Mouse (Mus musculus): ENCODE data around the gene Emb. TPM values are rescaled to one million over a fixed set of nuclear protein-coding genes. Genes with fewer than 3 reads are reported as not detected.
"Not testable (repeated sequence)": the region's sequence is repeated elsewhere in the genome, so short reads cannot be mapped to it uniquely, and the experiment has no call there.

Gene Emb
- total RNA-seq (2017): 409 and 421 TPM in 2 replicates

DNA sequence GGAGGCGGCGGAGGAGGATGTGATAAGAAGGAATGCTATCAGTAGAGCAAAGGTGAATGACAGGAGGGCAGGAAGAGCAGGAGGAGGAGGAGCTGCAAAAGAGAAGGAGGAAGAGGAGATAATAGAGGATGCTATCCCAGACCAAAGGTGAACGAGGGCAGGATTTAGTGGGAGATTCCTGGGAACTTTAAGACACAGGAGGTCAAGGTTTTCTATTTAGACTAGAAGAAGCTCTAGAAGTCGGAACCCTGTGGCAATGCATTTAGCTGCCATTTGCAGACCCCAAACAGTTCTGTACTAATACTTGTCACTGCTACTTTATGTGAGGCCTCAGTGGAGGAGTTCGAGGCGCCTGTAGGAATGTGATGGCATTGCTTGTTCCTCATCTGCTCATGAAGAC lies at the start of gene Emb:
Gene Emb (plus strand): TSS at position 301 of the 400 bp plus-strand sequence.
- no peak for ATAC-seq (ENCODE audit: extremely low read depth, insufficient number of reproducible peaks, low FRiP score, poor library complexity, severe bottlenecking)

- ATAC-seq (ENCODE audit: extremely low read depth, insufficient number of reproducible peaks, low FRiP score, poor library complexity, severe bottlenecking): no peak
Observed at GRCm38 (mm10) chr13:117163906-117164305, 44.4 kb upstream of the Emb start.

DNA sequence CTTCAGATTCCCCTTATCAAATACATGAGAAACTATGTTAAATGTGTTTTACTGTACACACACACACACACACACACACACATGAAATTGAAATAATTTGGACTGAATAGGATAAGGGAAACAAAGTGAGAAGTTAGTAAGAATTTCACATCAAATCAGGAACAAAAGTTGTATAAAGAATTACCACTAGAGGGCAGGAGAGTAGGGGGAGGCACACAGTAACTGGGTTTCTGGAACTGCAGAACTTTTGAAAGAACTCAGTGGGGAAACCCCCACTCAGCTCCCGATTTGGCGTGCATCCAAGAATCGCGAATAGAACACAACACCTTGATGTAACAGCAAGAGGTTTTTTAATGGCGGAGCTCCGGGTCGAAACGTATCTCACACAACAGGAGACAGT lies 43.3 kb upstream of the Emb start:
- peak; percentile 55; the same call in 1 of the 2 replicates for ATAC-seq (ENCODE audit: extremely low read depth, insufficient number of reproducible peaks, low FRiP score, poor library complexity, severe bottlenecking)

DNA sequence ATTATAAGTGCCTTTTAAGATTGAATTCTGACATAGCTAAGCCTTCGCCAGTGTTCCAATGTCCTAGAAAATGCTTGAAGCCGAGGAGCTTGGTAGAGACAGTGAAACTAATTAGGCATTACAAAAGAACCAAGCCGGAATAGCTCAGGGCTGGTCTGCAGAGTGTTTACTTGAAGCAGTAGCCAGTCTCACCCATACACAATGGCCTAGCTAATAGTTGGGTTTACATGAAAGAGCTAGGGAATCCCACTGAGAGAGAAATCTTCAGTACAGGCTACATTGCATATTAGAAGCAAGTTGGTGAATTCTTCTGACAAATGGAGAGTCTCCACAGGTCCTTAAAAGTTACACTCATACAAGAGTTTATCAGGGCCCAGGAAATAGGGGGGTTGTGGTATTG lies 27.4 kb upstream of the Emb start:
- not testable (repeated sequence) for ATAC-seq (ENCODE audit: extremely low read depth, insufficient number of reproducible peaks, low FRiP score, poor library complexity, severe bottlenecking)

DNA sequence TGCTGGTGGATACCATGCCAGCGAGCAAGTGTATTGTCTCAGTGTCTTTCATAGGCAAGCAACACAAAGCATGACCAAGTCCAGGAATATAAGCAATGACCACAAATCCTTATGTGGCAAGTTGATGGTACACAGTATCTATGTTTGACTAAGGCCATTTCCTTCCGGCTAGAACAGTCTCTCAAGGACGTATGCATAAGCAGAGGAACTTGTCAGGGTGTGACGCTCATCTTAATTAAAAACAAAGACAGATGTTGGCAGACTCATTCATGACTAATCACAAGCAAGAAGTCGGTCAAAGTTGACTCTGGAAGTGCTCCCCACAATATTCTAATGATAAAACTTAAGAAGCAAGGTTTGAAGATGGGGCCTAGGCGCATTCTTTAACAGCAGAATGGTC lies 25.0 kb upstream of the Emb start:
- no peak for ATAC-seq (ENCODE audit: extremely low read depth, insufficient number of reproducible peaks, low FRiP score, poor library complexity, severe bottlenecking)

- ATAC-seq (ENCODE audit: extremely low read depth, insufficient number of reproducible peaks, low FRiP score, poor library complexity, severe bottlenecking): no peak
Observed at GRCm38 (mm10) chr13:117185329-117185728, 23.0 kb upstream of the Emb start.

GRCm38 (mm10) chr13:117192161-117192560 lies 16.2 kb upstream of the Emb start:
- no peak for ATAC-seq (ENCODE audit: extremely low read depth, insufficient number of reproducible peaks, low FRiP score, poor library complexity, severe bottlenecking)

DNA sequence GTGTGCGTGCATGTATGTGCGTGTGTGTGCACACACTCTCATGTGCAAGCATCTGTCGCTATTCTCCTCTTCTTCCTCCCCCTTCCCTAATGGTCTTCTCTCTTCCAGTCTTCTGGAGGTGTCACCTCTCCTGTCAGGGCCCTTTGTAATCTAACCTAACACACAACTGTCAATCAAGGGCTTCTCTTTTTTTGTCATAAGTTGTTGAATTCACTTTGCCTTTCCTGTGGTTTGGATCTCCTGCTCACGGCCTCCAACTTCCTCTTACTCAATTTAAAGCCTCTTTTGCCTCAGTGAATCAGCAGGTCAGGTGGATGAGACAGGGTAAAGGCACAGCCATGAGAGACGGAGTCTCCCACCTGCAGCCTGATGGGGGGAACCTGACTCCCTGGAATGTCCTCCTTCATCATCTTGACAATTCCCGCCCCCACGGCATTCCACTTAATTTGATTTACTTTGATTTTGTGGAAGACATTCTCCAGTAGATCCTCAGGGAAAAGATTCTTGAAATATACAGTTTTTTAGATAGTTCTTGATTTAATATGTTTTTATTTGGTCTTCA lies 14.8 kb upstream of the Emb start:
- peak; percentile 57 for ATAC-seq (ENCODE audit: extremely low read depth, insufficient number of reproducible peaks, low FRiP score, poor library complexity, severe bottlenecking)

- ATAC-seq (ENCODE audit: extremely low read depth, insufficient number of reproducible peaks, low FRiP score, poor library complexity, severe bottlenecking): peak; percentile 75
Observed at GRCm38 (mm10) chr13:117195569-117196495, 12.5 kb upstream of the Emb start.

DNA sequence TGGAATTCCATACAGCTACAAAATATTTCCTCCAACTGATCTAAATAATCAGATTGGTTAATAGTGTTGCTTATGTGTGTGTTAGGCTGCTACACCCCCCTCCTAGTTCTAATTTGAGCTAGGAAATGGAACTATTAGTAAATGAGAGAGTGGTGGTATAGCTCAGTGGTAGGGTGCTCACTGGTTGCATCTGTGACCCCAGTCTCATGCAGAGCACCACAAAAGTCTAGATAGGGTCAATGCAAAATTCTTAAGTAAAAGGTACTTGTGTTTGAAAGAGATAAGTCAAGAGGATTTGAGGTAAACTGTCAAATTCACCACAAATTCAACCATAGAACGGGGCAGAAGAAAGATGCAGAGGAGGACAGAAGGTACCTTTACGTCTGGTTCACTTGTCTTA lies 10.7 kb upstream of the Emb start:
- no peak for ATAC-seq (ENCODE audit: extremely low read depth, insufficient number of reproducible peaks, low FRiP score, poor library complexity, severe bottlenecking)

DNA sequence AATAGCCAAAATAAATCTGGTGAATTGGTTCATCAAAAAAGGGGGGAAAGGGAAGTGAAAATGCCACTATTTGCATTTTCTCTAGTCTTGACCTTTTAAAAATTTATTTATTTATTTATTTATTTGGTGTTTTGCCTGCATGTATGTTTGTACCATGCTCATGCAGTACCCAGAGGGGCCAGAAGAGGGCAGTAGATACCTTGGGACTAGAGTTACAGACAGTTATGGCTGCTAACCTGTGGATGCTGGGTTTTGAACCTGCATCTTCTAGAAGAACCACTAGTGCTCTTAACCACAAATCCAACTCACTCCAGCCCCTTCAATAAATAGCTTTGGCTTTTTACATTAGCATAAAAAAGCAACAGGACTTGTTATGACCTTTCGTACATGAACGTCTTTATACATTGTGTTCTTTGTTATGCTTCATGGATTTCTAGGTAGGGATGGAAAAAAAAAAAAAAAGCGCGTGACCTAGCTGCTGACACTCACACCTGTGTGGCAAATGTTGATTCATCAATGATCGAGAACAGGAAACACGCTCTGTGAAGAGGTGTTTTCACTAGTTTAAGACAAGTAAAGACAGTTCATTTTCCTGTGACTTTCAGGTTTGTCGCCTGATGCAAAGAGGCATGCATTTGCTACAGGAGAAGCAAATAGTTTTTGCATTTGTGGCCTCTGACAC lies 9.8 kb upstream of the Emb start:
- ATAC-seq (ENCODE audit: extremely low read depth, insufficient number of reproducible peaks, low FRiP score, poor library complexity, severe bottlenecking): peak; percentile 65

- ATAC-seq (ENCODE audit: extremely low read depth, insufficient number of reproducible peaks, low FRiP score, poor library complexity, severe bottlenecking): peak; percentile 51; the same call in 1 of the 2 replicates
Observed at GRCm38 (mm10) chr13:117202755-117203471, 5.4 kb upstream of the Emb start.

GRCm38 (mm10) chr13:117204685-117205084 lies 3.7 kb upstream of the Emb start:
- ATAC-seq (ENCODE audit: extremely low read depth, insufficient number of reproducible peaks, low FRiP score, poor library complexity, severe bottlenecking): no peak

- ATAC-seq (ENCODE audit: extremely low read depth, insufficient number of reproducible peaks, low FRiP score, poor library complexity, severe bottlenecking): no peak; the same call in 1 of the 2 replicates
Observed at GRCm38 (mm10) chr13:117206066-117206465, 2.3 kb upstream of the Emb start.

- ATAC-seq (ENCODE audit: extremely low read depth, insufficient number of reproducible peaks, low FRiP score, poor library complexity, severe bottlenecking): peak; percentile 91
Observed at GRCm38 (mm10) chr13:117211386-117211875, 3.1 kb downstream of the Emb start.

GRCm38 (mm10) chr13:117215481-117215880 lies 7.1 kb downstream of the Emb start:
- no peak for ATAC-seq (ENCODE audit: extremely low read depth, insufficient number of reproducible peaks, low FRiP score, poor library complexity, severe bottlenecking)

DNA sequence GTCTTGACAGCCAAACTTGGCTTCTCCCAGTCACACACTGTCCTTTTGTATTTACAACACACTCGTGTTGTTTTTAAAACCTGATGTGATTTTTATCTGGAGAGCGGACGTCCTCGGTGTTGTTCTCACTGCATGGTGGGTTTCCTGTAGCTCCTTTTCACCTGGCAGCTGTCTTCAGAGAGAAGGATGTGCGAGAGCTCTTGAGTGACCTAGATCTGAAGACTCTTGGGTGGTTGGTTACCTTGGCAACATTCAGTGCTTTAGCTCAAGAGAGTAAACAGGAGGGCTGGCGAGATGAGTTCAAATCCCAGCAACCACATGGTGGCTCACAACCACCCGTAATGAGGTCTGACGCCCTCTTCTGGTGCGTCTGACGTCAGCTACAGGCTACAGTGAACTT lies 7.8 kb downstream of the Emb start:
- peak; percentile 33; the same call in 1 of the 2 replicates for ATAC-seq (ENCODE audit: extremely low read depth, insufficient number of reproducible peaks, low FRiP score, poor library complexity, severe bottlenecking)

- ATAC-seq (ENCODE audit: extremely low read depth, insufficient number of reproducible peaks, low FRiP score, poor library complexity, severe bottlenecking): no peak
Observed at GRCm38 (mm10) chr13:117216752-117217363, 8.5 kb downstream of the Emb start.

Measured in neutrophil, adult 5-6 weeks (primary cell).